Mouse (Mus musculus) hindbrain, embryonic 15.5 days (tissue): ENCODE data around the gene 4931422A03Rik. TPM values are rescaled to one million over a fixed set of nuclear protein-coding genes. Genes with fewer than 3 reads are reported as not detected.
"Not testable (repeated sequence)": the region's sequence is repeated elsewhere in the genome, so short reads cannot be mapped to it uniquely, and the experiment has no call there.

Experiments
- ATAC-seq: fragments of 200-750 bp; cut with Nextera tagmentation; 2 replicates; pipeline ENCODE4 v1.8.0; 2017; ENCODE audit warnings: low read depth, moderate number of reproducible peaks, moderate TSS enrichment; ENCODE audit not compliant: low FRiP score
- H3K27ac ChIP-seq: fragments of 300-500 bp; sonication (generic); replicated peaks from 2 replicates; pipeline ENCODE4 v1.5.1; 2015; ENCODE audit warnings: mild to moderate bottlenecking, inconsistent platforms
- H3K27me3 ChIP-seq: fragments of 300-500 bp; sonication (generic); 2 replicates; pipeline ENCODE4 v1.6.1; 2015; ENCODE audit warnings: control low read depth, inconsistent platforms
- H3K36me3 ChIP-seq: fragments of 300-500 bp; sonication (generic); 2 replicates; pipeline ENCODE4 v1.6.1; 2015; ENCODE audit warnings: control low read depth, inconsistent platforms
- H3K4me1 ChIP-seq: fragments of 300-500 bp; sonication (generic); replicated peaks from 2 replicates; pipeline ENCODE4 v1.6.1; 2015; ENCODE audit warnings: control low read depth, inconsistent platforms
- H3K4me2 ChIP-seq: fragments of 300-500 bp; sonication (generic); 2 replicates; pipeline ENCODE4 v1.6.1; 2015; ENCODE audit warnings: moderate library complexity, mild to moderate bottlenecking, inconsistent platforms
- H3K4me3 ChIP-seq: fragments of 300-500 bp; sonication (generic); 2 replicates; pipeline ENCODE4 v1.5.1; 2015; ENCODE audit warnings: mild to moderate bottlenecking, inconsistent platforms
- H3K9ac ChIP-seq: fragments of 300-500 bp; sonication (generic); 2 replicates; pipeline ENCODE4 v1.6.1; 2015; ENCODE audit warnings: inconsistent platforms
- H3K9me3 ChIP-seq: fragments of 300-500 bp; sonication (generic); 2 replicates; pipeline ENCODE4 v1.6.1; 2016; ENCODE audit warnings: control low read depth, inconsistent platforms
- WGBS: fragments of 180-500 bp; shearing (Covaris S2); methylation state at CpG from one replicate; pipeline ENCODE4 v1.1.7; 2015; 5-methylcytosine and 5-hydroxymethylcytosine counted together
- polyA plus RNA-seq: library from polyadenylated mRNA; unstranded; fragments of >200 nt; fragmentation: Nextera tagmentation; extraction: Ambion mirVana; gene quantifications from 2 replicates; pipeline ENCODE4 v1.2.1, GENCODE M21; 2015

The 4931422A03Rik gene
- 2.7 and 3.0 TPM in 2 replicates for polyA plus RNA-seq

DNA sequence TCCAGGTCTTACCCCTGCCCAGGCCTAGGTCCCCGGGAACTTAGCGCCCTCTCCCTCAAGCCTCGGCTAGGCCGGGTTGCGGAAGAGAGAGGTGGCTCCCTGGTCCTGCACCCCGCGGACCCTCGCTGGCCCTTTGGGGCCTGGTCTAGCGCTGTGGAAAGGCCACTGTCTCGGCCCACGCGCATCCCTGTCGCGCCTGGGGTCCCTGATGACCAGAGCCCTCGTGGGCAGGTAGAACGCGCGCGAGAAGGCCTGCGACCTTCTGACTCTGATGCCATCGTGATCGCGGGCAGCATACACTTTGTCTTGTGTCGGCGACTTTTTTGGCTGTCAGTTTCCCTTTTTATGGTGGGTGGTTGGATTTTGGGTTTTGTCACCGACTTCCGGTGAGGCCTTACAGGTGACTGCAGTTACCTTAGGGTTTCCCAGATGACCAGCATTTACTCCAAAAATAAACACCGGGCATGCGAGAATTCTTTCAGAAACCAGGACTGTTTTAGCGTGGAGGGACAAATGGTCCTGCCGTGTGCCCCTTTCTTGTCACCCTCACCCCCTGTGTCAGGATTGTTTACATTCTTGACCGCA lies at the start of gene 4931422A03Rik:
Gene 4931422A03Rik, minus strand, starts transcription at position 223 of the 585 bp plus-strand sequence.
- Histone ChIP-seq H3K27ac (peak within 1 kb of the TSS; percentile 75), H3K4me3 (peak within 1 kb of the TSS; percentile 95), H3K9ac (peak within 1 kb of the TSS; percentile 99), H3K27me3 (no peaks in the 10 kb centered on the region), H3K9me3 (no peaks in the 10 kb centered on the region), H3K36me3 (peaks cover 6% of the 10 kb centered on the region), H3K4me1 (peaks cover 23% of the 10 kb centered on the region), H3K4me2 (peak within 1 kb of the TSS; percentile 78)
- WGBS: under 1% methylated on average over 32 of the region's 32 CpGs
- ATAC-seq: peak; percentile 66

DNA sequence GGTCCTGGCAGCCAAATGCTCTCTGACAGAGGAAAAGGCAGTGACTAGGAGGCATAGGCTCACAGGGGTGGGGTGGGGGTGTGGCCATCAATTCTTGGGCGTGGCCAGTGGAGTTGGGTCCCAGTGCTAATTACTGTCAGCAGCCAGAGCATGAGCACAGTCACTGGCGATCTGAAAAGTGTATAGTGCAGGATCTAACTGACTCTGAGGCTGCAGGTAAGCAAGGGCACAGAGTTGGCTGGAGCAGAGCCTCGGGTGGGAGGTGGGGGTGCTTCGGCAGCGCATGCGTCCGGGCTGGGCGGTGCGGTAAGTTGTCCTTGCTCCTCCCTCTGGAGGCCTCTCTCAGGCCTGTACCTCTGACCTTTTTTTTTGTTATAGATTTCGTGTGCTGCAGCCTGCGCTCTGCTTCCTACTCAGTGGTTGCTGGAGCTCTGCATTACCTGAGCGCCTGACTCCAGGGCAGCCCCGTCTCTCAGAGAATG lies 41.6 kb upstream of the 4931422A03Rik start, which contains the start of gene Cd59b:
Gene Cd59b, plus strand, starts transcription at position 146 of the 482 bp plus-strand sequence.
- Histone ChIP-seq H3K9me3 (no peaks in the 10 kb centered on the region), H3K27ac (0 out of 2 replicates have a peak within 1 kb of the TSS, but pooled peaks have one; percentile 42), H3K9ac (peak within 1 kb of the TSS; percentile 8), H3K4me1 (peaks cover 8% of the 10 kb centered on the region; the same call in 1 of the 2 replicates), H3K4me3 (peak within 1 kb of the TSS; percentile 35), H3K36me3 (no peaks in the 10 kb centered on the region), H3K27me3 (no peaks in the 10 kb centered on the region), H3K4me2 (peak within 1 kb of the TSS; percentile 59)
- peak; percentile 91 for ATAC-seq
- WGBS: 5% methylated on average over 13 of the region's 13 CpGs

DNA sequence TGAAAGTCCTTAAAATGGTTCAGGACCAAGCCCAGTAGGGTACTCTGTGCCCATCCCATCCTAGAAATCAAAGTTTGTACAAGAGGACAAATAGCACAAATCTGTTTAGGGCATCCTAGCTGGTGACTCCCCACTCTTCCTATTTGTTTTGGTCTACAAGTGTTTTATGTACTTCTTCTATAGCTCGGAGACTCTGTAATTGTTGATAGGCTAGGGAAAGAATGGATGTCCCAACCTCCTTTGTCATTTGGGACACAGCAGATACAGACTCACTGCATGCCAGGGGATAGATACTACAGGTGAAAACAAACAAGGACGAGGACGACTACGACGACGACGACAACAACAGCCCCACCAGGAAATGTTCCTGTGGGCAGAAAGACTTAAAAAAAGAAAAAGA lies 40.3 kb upstream of the 4931422A03Rik start, which contains the start of gene Gm10799:
Gene Gm10799, minus strand, starts transcription at position 101 of the 400 bp plus-strand sequence.
- WGBS: 80% methylated on average over 7 of the region's 7 CpGs
- not testable (repeated sequence) for H3K4me2 ChIP-seq

DNA sequence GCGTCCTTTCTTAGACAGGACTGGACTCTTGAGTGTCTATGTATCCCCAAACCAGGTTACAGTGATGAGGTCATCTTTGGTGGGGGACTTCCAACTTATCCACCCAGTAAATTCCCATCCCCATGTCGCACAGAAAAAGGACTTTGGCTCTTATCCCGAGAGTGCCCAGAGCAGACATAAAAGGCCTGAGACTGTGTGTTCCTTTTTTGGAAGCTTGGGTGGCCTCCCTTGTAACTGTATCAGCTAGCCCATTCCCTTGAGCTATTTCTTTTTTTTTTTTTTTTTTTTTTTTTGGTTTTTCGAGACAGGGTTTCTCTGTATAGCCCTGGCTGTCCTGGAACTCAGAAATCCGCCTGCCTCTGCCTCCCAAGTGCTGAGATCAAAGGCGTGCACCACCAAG lies 37.4 kb upstream of the 4931422A03Rik start, which contains the start of gene Gm10912:
Gene Gm10912, plus strand, starts transcription at position 301 of the 400 bp plus-strand sequence.
- not testable (repeated sequence) for H3K9ac ChIP-seq, H3K27ac ChIP-seq, H3K36me3 ChIP-seq, H3K9me3 ChIP-seq, ATAC-seq, H3K4me2 ChIP-seq, H3K4me1 ChIP-seq, H3K4me3 ChIP-seq, H3K27me3 ChIP-seq
- 90% methylated on average over 6 of the region's 6 CpGs for WGBS

More for the DNA sequence above, 40.3 kb upstream of the 4931422A03Rik start, which contains the start of gene Gm10799:
- not testable (repeated sequence) for H3K36me3 ChIP-seq, ATAC-seq, H3K27ac ChIP-seq, H3K4me3 ChIP-seq, H3K9me3 ChIP-seq, H3K9ac ChIP-seq, H3K27me3 ChIP-seq, H3K4me1 ChIP-seq

DNA sequence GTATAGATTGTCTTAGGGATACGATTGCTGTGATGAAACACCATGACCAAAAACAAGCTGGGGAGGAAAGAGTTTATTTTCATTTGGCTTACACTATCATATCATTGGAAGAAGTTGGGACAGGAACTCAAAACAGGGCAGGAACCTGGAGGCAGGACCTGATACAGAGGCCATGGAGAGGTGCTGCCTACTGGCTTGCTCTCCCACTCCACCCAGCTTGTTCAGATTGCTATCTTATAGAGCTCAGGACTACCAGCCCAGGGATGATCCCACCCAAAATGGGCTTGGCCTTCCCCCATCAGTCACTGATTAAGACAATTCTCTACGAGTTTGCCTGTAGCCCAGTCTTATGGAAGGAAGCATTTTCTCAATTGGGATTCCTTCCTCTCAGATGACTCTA lies 36.0 kb upstream of the 4931422A03Rik start:
- Histone ChIP-seq H3K27ac (no peak overlapping the region), H3K9ac (no peak overlapping the region), H3K9me3 (no peaks in the 10 kb centered on the region), H3K4me3 (no peak overlapping the region), H3K4me1 (no peaks in the 10 kb centered on the region), H3K36me3 (peaks cover 13% of the 10 kb centered on the region), H3K27me3 (no peaks in the 10 kb centered on the region), H3K4me2 (no peak overlapping the region)
- ATAC-seq: no peak
- 86% methylated on average over 2 of the region's 2 CpGs for WGBS

DNA sequence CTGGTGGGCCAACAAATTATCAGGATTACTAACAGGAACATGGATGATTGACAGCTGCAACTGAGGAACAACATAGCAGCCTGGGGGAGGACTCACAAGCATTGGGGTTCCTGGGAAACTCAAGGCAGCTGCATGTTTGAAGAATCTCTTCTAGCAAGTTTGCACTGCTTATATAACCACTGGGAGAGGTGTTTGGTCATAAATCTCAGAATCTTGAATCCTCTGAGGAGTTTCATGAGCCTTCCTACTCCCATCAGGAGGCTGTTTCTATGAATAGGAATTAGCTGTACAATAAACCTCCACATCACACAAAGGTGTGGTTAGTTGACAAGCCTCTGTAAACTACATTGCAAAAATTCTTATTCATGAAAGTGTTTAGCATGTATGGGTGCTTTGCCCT lies 34.5 kb upstream of the 4931422A03Rik start:
- no peaks in the 10 kb centered on the region for H3K4me1 ChIP-seq
- ATAC-seq: no peak
- H3K9ac ChIP-seq: no peak overlapping the region
- H3K9me3 ChIP-seq: no peaks in the 10 kb centered on the region
- H3K4me2 ChIP-seq: no peak overlapping the region
- H3K27ac ChIP-seq: no peak overlapping the region
- H3K27me3 ChIP-seq: no peaks in the 10 kb centered on the region
- no peak overlapping the region for H3K4me3 ChIP-seq
- H3K36me3 ChIP-seq: peaks cover 19% of the 10 kb centered on the region

DNA sequence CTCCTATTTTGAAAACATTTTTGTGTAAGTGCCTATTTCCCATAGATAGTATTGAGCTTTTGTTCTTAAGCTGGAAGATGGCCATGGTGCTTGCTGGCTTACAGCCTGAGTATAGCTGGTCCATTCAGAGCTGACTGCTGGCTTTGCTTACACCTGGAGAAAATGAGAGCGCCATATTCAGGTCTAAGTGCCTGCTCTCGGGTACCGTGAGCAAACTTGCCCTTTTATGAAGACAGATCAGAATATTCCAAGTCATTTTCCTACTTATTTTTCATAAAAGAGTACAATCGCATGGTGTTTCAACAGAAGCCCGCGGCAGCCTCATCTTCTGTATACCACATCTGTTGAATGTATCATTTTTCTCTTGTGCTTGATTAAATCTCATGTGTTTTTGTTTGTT lies 32.8 kb upstream of the 4931422A03Rik start:
- Histone ChIP-seq H3K27me3 (no peaks in the 10 kb centered on the region), H3K4me2 (no peak overlapping the region), H3K36me3 (peaks cover 19% of the 10 kb centered on the region), H3K4me3 (no peak overlapping the region), H3K4me1 (no peaks in the 10 kb centered on the region), H3K9ac (no peak overlapping the region), H3K27ac (no peak overlapping the region), H3K9me3 (no peaks in the 10 kb centered on the region)
- no peak for ATAC-seq
- WGBS: 96% methylated on average over 6 of the region's 6 CpGs

DNA sequence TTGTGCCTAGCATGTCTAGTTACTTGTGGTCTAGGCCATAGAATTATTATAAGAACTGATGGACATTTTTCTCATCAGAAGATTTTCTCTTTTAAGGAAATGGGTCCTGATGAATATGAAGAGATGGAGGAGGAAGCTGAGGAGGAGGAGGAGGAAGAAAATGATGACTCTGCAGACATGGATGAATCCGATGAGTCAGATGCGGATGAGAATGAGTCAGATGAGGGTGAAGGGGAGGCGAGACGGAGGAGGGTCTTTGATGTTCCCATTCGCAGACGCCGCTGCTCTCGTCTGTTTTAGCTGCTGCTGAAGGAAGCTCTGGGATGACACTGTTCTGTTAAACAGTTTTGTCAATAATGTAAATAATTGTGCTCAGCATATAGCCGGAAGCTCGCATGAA lies 31.6 kb upstream of the 4931422A03Rik start:
- Histone ChIP-seq H3K4me1 (no peaks in the 10 kb centered on the region), H3K9me3 (no peaks in the 10 kb centered on the region), H3K9ac (no peak overlapping the region), H3K27me3 (no peaks in the 10 kb centered on the region), H3K4me2 (no peak overlapping the region), H3K36me3 (peaks cover 26% of the 10 kb centered on the region), H3K4me3 (no peak overlapping the region), H3K27ac (no peak overlapping the region)
- ATAC-seq: no peak
- WGBS: 86% methylated on average over 10 of the region's 10 CpGs

DNA sequence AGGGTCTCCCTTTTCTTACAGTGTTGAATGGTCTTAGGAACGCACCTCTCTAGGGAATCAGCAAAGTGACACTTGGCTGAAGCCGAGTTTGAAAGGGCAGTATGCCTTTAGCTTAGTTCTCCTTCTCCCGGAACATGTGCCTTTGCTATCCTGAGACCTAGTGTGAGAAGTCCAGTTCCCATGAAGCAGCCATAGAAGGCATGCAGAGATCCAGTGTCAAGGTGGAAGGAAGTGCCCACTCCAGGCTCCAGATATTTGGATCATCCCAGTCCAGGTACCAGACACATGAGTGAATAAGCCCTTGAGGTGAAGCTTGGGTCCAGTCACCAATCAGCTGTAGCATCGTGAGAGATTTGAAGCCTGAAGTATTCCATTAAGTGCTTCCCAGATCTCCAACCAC lies 30.8 kb upstream of the 4931422A03Rik start:
- Histone ChIP-seq H3K9ac (no peak overlapping the region), H3K4me3 (no peak overlapping the region), H3K36me3 (peaks cover 34% of the 10 kb centered on the region), H3K9me3 (no peaks in the 10 kb centered on the region), H3K4me1 (no peaks in the 10 kb centered on the region), H3K4me2 (no peak overlapping the region), H3K27ac (no peak overlapping the region), H3K27me3 (no peaks in the 10 kb centered on the region)
- no peak for ATAC-seq
- 91% methylated on average over 4 of the region's 4 CpGs for WGBS

DNA sequence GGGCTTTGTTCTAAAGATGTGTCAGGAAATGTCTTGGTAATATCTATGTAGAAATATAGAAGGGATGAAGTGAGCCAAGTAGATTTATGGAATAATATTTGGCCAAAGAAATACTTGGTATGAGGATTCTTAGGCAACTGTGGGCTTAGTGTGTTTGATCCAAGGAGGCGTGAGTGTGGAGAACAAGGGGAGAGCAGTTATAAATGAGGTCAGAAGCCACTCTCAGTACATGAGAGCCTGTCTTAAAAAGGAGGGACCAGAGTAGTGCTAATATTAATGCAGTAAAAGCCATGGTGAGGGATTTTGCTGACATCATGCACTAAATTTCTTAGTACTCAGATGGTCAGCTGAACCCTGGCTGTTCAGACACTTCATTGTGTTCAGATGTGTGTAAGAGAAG lies 30.2 kb upstream of the 4931422A03Rik start:
- Histone ChIP-seq H3K4me3 (no peak overlapping the region), H3K36me3 (peaks cover 38% of the 10 kb centered on the region), H3K27me3 (no peaks in the 10 kb centered on the region), H3K27ac (no peak overlapping the region), H3K9me3 (no peaks in the 10 kb centered on the region), H3K4me1 (no peaks in the 10 kb centered on the region), H3K4me2 (no peak overlapping the region), H3K9ac (no peak overlapping the region)
- WGBS: 83% methylated on average over 1 of the region's 1 CpGs
- no peak for ATAC-seq

DNA sequence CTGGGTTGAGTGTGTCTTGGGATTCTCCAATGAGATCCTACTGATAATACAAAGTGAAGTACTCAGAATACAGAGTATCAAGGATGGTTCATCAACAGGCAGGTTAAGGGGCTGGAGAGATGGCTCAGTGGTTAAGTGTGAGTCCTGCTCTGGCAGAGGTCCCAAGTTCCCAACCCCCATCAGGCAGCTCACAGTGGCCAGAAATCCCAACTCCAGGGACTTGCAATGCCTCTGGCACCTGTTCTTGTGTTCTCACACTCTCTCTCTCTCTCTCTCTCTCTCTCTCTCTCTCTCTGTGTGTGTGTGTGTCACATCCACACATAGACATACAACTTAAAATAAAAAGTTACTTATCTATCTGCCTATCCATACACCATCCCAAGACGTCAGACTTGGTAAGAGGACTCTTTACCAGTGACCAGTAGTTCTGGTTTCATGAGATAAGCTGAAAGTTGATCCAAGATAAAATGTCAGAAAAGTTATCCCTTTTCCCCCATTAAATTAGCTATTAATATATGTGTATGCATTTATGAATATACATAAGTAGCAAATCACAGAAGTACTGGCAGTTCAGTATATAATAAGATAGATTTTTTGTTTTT lies 16.4 kb upstream of the 4931422A03Rik start:
- Histone ChIP-seq H3K4me2 (no peak overlapping the region), H3K27me3 (no peaks in the 10 kb centered on the region), H3K4me1 (no peaks in the 10 kb centered on the region), H3K4me3 (no peak overlapping the region), H3K9me3 (no peaks in the 10 kb centered on the region), H3K9ac (no peak overlapping the region), H3K27ac (no peak overlapping the region), H3K36me3 (peaks cover 33% of the 10 kb centered on the region)
- ATAC-seq: no peak
- 81% methylated on average over 1 of the region's 1 CpGs for WGBS

DNA sequence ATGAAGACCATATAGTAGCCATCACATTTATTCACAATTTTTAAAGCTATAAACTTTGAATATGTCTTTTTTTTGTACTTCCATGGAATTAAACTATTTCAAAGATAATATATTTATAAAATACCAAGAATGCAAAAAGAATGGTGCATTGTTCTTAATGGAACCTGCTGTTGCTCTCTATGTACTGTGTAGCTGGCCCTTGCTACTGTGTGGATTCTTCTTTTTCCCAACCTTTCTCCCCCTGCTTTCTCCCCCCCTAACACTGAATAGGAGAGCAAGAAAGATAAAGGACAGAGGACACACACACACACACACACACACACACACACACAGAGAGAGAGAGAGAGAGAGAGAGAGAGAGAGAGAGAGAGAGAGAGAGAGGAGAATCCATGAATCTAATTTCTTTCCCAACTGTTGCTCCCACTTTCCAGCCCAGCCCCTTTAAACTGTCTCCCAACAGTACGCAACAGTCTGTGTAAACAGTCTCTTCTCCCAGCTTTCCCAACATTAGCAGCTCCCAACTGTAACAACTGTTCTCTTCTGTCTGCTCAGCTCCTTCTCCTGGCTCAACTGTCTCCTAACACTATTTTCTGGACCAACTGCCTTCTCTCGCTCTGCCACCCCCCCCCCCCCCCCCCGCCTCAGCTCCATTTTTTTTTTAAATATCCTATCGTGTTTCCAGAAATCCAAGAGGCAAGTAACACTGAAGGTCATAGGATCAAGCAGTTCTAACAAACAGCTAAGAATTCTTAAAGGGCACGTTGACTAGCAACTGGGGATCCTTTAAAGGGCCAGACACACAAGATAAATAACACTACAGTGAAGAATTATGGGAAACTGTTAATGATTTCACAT lies 15.7 kb upstream of the 4931422A03Rik start:
- Histone ChIP-seq H3K27me3 (no peaks in the 10 kb centered on the region), H3K9me3 (no peaks in the 10 kb centered on the region), H3K36me3 (peaks cover 37% of the 10 kb centered on the region), H3K9ac (no peak overlapping the region), H3K27ac (no peak overlapping the region), H3K4me3 (no peak overlapping the region), H3K4me1 (no peaks in the 10 kb centered on the region), H3K4me2 (no peak overlapping the region)
- 46% methylated on average over 4 of the region's 5 CpGs for WGBS
- ATAC-seq: no peak
